Mouse (Mus musculus): ENCODE data around the gene Fth1. TPM values are rescaled to one million over a fixed set of nuclear protein-coding genes. Genes with fewer than 3 reads are reported as not detected.
A peak's percentile ranks its signal among the peaks of the same experiment; 100 is the strongest.

Gene Fth1
- polyA plus RNA-seq, 1 experiment: 2,238 TPM

GRCm38 (mm10) chr19:9952390-9952789, 28.0 kb upstream of the Fth1 start:
- Histone ChIP-seq H3K36me3 (ENCODE audit: control insufficient read depth, insufficient read depth, low read length) (no peaks in the 10 kb centered on the region), H3K4me1 (replicated peaks; ENCODE audit: control insufficient read depth, insufficient read depth, low read length) (peaks cover 8% of the 10 kb centered on the region; the same call in 1 of the 2 replicates), H3K27ac (ENCODE audit: control insufficient read depth, insufficient read depth, low read length) (no peak overlapping the region), H3K4me3 (ENCODE audit: control insufficient read depth, insufficient read depth, low read length) (no peak overlapping the region), H3K27me3 (ENCODE audit: control insufficient read depth, insufficient read depth, low read length) (no peaks in the 10 kb centered on the region)
- WGBS: 75% methylated on average over 3 of the region's 3 CpGs
- no peak for DNase-seq
- TF ChIP-seq CTCF (IDR thresholded peaks at IDR 0.05; ENCODE audit: borderline replicate concordance, control insufficient read depth, extremely low read depth, insufficient read depth, low read length, poor library complexity) (no peak), POLR2A (IDR thresholded peaks at IDR 0.05; ENCODE audit: control insufficient read depth, extremely low read depth, insufficient read depth, low read length, poor library complexity) (no peak)

GRCm38 (mm10) chr19:9952912-9953311, 27.5 kb upstream of the Fth1 start:
- Histone ChIP-seq H3K27ac (ENCODE audit: control insufficient read depth, insufficient read depth, low read length) (no peak overlapping the region), H3K4me1 (replicated peaks; ENCODE audit: control insufficient read depth, insufficient read depth, low read length) (peaks cover 8% of the 10 kb centered on the region; the same call in 1 of the 2 replicates), H3K4me3 (ENCODE audit: control insufficient read depth, insufficient read depth, low read length) (no peak overlapping the region), H3K36me3 (ENCODE audit: control insufficient read depth, insufficient read depth, low read length) (no peaks in the 10 kb centered on the region), H3K27me3 (ENCODE audit: control insufficient read depth, insufficient read depth, low read length) (no peaks in the 10 kb centered on the region)
- TF ChIP-seq CTCF (IDR thresholded peaks at IDR 0.05; ENCODE audit: borderline replicate concordance, control insufficient read depth, extremely low read depth, insufficient read depth, low read length, poor library complexity): no peak
- TF ChIP-seq POLR2A (IDR thresholded peaks at IDR 0.05; ENCODE audit: control insufficient read depth, extremely low read depth, insufficient read depth, low read length, poor library complexity): no peak
- DNase-seq: no peak
- WGBS: 91% methylated on average over 3 of the region's 3 CpGs

- Histone ChIP-seq H3K27ac (ENCODE audit: control insufficient read depth, insufficient read depth, low read length) (peak overlapping the region; percentile 29; the same call in 1 of the 2 replicates), H3K27me3 (ENCODE audit: control insufficient read depth, insufficient read depth, low read length) (no peaks in the 10 kb centered on the region), H3K4me1 (replicated peaks; ENCODE audit: control insufficient read depth, insufficient read depth, low read length) (peaks cover 8% of the 10 kb centered on the region; the same call in 1 of the 2 replicates), H3K4me3 (ENCODE audit: control insufficient read depth, insufficient read depth, low read length) (no peak overlapping the region), H3K36me3 (ENCODE audit: control insufficient read depth, insufficient read depth, low read length) (no peaks in the 10 kb centered on the region)
- no peak for DNase-seq
- TF ChIP-seq CTCF (IDR thresholded peaks at IDR 0.05; ENCODE audit: borderline replicate concordance, control insufficient read depth, extremely low read depth, insufficient read depth, low read length, poor library complexity) (no peak), POLR2A (IDR thresholded peaks at IDR 0.05; ENCODE audit: control insufficient read depth, extremely low read depth, insufficient read depth, low read length, poor library complexity) (no peak)
- 22% methylated on average over 7 of the region's 7 CpGs for WGBS
Observed at GRCm38 (mm10) chr19:9954055-9954810, 26.2 kb upstream of the Fth1 start.

GRCm38 (mm10) chr19:9954811-9955202, 25.6 kb upstream of the Fth1 start:
- H3K27ac ChIP-seq (ENCODE audit: control insufficient read depth, insufficient read depth, low read length): peak overlapping the region; percentile 29; the same call in 1 of the 2 replicates
- H3K4me1 ChIP-seq (replicated peaks; ENCODE audit: control insufficient read depth, insufficient read depth, low read length): peaks cover 8% of the 10 kb centered on the region; the same call in 1 of the 2 replicates
- DNase-seq: no peak
- TF ChIP-seq CTCF (IDR thresholded peaks at IDR 0.05; ENCODE audit: borderline replicate concordance, control insufficient read depth, extremely low read depth, insufficient read depth, low read length, poor library complexity) (no peak), POLR2A (IDR thresholded peaks at IDR 0.05; ENCODE audit: control insufficient read depth, extremely low read depth, insufficient read depth, low read length, poor library complexity) (no peak)
- H3K36me3 ChIP-seq (ENCODE audit: control insufficient read depth, insufficient read depth, low read length): no peaks in the 10 kb centered on the region
- H3K4me3 ChIP-seq (ENCODE audit: control insufficient read depth, insufficient read depth, low read length): no peak overlapping the region
- 32% methylated on average over 5 of the region's 5 CpGs for WGBS
- H3K27me3 ChIP-seq (ENCODE audit: control insufficient read depth, insufficient read depth, low read length): no peaks in the 10 kb centered on the region

GRCm38 (mm10) chr19:9955438-9955837, 25.0 kb upstream of the Fth1 start:
- no peaks in the 10 kb centered on the region for H3K27me3 ChIP-seq (ENCODE audit: control insufficient read depth, insufficient read depth, low read length)
- H3K36me3 ChIP-seq (ENCODE audit: control insufficient read depth, insufficient read depth, low read length): no peaks in the 10 kb centered on the region
- no peak for DNase-seq
- no peak for TF ChIP-seq CTCF (IDR thresholded peaks at IDR 0.05; ENCODE audit: borderline replicate concordance, control insufficient read depth, extremely low read depth, insufficient read depth, low read length, poor library complexity)
- TF ChIP-seq POLR2A (IDR thresholded peaks at IDR 0.05; ENCODE audit: control insufficient read depth, extremely low read depth, insufficient read depth, low read length, poor library complexity): no peak
- peaks cover 8% of the 10 kb centered on the region; the same call in 1 of the 2 replicates for H3K4me1 ChIP-seq (replicated peaks; ENCODE audit: control insufficient read depth, insufficient read depth, low read length)
- 82% methylated on average over 1 of the region's 1 CpGs for WGBS
- no peak overlapping the region for H3K4me3 ChIP-seq (ENCODE audit: control insufficient read depth, insufficient read depth, low read length)
- no peak overlapping the region for H3K27ac ChIP-seq (ENCODE audit: control insufficient read depth, insufficient read depth, low read length)

GRCm38 (mm10) chr19:9956624-9957388, 23.6 kb upstream of the Fth1 start:
- H3K36me3 ChIP-seq (ENCODE audit: control insufficient read depth, insufficient read depth, low read length): no peaks in the 10 kb centered on the region
- TF ChIP-seq CTCF (IDR thresholded peaks at IDR 0.05; ENCODE audit: borderline replicate concordance, control insufficient read depth, extremely low read depth, insufficient read depth, low read length, poor library complexity) (no peak), POLR2A (IDR thresholded peaks at IDR 0.05; ENCODE audit: control insufficient read depth, extremely low read depth, insufficient read depth, low read length, poor library complexity) (no peak)
- peaks cover 8% of the 10 kb centered on the region; the same call in 1 of the 2 replicates for H3K4me1 ChIP-seq (replicated peaks; ENCODE audit: control insufficient read depth, insufficient read depth, low read length)
- H3K27me3 ChIP-seq (ENCODE audit: control insufficient read depth, insufficient read depth, low read length): no peaks in the 10 kb centered on the region
- DNase-seq: no peak
- no peak overlapping the region for H3K27ac ChIP-seq (ENCODE audit: control insufficient read depth, insufficient read depth, low read length)
- H3K4me3 ChIP-seq (ENCODE audit: control insufficient read depth, insufficient read depth, low read length): no peak overlapping the region
- 91% methylated on average over 4 of the region's 4 CpGs for WGBS

Data from thymus, adult 2 months (tissue).